Mouse (Mus musculus) olfactory bulb, adult 2 months (tissue): ENCODE data around the gene Mpped1. TPM values are rescaled to one million over a fixed set of nuclear protein-coding genes. Genes with fewer than 3 reads are reported as not detected.

Experiments used
- H3K27ac ChIP-seq: fragments of 200-500 bp; 2 replicates; pipeline ENCODE4 v1.5.1; 2012; ENCODE audit warnings: low read depth, low read length; ENCODE audit not compliant: insufficient read depth
- H3K4me1 ChIP-seq: fragments of 200-500 bp; 2 replicates; pipeline ENCODE4 v1.6.1; 2012; ENCODE audit warnings: low read length; ENCODE audit not compliant: control insufficient read depth, insufficient read depth
- H3K4me3 ChIP-seq: fragments of 200-500 bp; 2 replicates; pipeline ENCODE4 v1.5.1; 2012; ENCODE audit warnings: mild to moderate bottlenecking, low read depth, low read length, moderate library complexity; ENCODE audit not compliant: insufficient read depth
- CTCF ChIP-seq: fragments of 200-500 bp; IDR thresholded peaks from 2 replicates; pipeline ENCODE4 v1.5.1; 2012; ENCODE audit warnings: low read depth, mild to moderate bottlenecking, low read length, moderate library complexity; ENCODE audit not compliant: insufficient read depth
- POLR2A ChIP-seq: fragments of 200-500 bp; IDR thresholded peaks from 2 replicates; pipeline ENCODE4 v1.6.1; 2012; ENCODE audit warnings: mild to moderate bottlenecking, low read depth, low read length, moderate library complexity; ENCODE audit not compliant: insufficient read depth
- WGBS: fragments of 180-500 bp; shearing (Covaris S2); methylation state at CpG from one replicate; pipeline ENCODE4 v1.1.7; 2018; 5-methylcytosine and 5-hydroxymethylcytosine counted together
- polyA plus RNA-seq: library from polyadenylated mRNA; stranded (reverse); fragments of >200 nt; gene quantifications from 2 replicates; pipeline ENCODE4 v1.2.4, GENCODE M21; 2012; ENCODE audit warnings: low replicate concordance; ENCODE audit not compliant: missing spikeins, insufficient read depth, insufficient read length

Gene Mpped1
- polyA plus RNA-seq, 1 experiment = not detected

DNA sequence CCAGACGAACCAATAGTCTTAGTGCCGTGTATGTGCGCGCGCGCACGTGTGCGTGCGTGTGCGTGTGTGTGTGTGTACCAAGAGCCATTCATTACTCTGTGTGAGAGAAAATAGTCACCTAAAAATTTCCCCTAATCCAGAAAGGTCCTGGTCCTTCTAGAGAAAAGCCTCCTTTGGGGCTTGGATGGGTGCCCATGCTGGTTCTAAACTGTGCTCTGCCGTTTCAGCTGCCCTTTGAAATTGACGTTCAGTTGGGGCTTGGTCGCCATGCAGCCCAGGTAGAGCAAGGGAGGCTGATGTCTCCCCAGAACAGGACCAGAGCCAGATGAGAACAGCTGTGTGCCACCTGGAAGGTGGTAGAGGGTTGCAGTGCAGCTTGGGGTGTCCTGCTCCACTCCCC is 17.8 kb upstream of the Mpped1 start:
- 87% methylated on average over 13 of the region's 13 CpGs for WGBS
- Histone ChIP-seq H3K4me3 (no peak overlapping the region), H3K4me1 (no peaks in the 10 kb centered on the region; the same call in 1 of the 2 replicates), H3K27ac (no peak overlapping the region)
- TF ChIP-seq CTCF = no peak
- no peak for TF ChIP-seq POLR2A

DNA sequence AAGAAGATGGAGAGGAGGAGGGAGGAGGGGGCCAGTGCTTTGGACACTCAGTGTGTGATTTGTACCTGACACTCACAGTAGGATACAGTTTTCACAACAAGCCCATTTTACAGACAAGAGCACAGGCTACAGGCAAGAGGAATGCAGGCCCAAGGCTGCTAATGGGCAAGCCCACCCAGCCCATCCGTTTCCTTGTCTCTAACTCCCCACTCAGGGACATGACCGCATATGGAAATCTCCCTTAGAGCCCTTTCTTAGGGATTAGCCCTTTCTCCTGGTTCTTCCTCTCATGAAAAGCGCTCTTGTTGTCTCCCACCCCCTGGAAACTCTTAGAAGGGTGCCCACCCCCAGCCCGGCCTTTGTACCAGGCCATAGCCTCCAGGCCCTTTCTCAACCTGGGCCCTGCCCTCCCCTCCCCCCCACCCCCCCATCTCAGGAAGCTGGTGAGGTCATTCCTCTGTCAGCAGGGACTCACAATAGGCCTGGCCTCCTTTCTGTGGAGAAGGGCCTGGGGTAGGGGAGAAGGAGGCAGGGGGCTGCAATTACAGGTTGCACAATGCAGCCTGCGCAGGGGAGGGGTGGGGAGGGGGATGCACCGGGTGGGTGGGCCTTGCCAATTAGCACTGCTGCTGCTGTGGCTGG is 13.8 kb upstream of the Mpped1 start:
- Histone ChIP-seq H3K4me1 (no peaks in the 10 kb centered on the region; the same call in 1 of the 2 replicates), H3K4me3 (no peak overlapping the region), H3K27ac (no peak overlapping the region)
- WGBS = 57% methylated on average over 6 of the region's 6 CpGs
- TF ChIP-seq POLR2A = no peak
- TF ChIP-seq CTCF = no peak

DNA sequence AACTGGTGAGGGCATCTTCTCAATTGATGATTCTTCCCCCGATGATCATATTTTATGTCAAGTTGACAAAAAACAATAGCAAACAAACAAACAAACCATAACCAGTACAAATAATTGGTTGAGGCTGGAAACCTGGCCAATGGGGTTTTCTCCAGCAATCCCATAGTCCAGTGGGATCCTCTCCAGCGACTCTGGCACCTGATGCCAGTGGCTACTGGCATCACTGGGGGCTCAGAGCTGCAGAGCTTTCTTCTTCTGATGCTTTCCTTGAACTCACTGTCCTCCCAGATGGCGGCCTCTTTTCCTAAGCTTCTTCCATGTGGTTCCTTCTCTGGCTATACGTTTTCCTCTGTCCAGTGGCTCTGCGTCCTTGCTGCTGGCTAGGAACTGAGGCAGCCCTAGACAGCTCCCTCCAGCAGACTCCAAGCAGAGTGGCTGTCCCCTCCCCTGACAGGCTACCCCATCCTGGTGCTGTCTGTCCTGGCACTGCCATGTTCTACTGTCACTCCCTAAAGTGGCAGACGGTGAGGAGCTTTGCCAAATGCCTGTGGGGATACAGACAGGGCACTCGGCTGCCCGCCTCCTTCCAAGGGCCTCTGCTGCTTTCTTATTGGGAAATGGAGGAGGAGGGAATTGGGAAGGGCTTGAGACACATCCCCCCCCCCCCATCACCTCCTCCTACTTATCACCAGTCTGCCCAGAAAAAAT is 7.8 kb upstream of the Mpped1 start:
- no peak overlapping the region for H3K27ac ChIP-seq
- TF ChIP-seq CTCF (no peak), POLR2A (no peak)
- H3K4me1 ChIP-seq = peaks cover 5% of the 10 kb centered on the region; the same call in 1 of the 2 replicates
- no peak overlapping the region for H3K4me3 ChIP-seq
- 88% methylated on average over 8 of the region's 8 CpGs for WGBS

DNA sequence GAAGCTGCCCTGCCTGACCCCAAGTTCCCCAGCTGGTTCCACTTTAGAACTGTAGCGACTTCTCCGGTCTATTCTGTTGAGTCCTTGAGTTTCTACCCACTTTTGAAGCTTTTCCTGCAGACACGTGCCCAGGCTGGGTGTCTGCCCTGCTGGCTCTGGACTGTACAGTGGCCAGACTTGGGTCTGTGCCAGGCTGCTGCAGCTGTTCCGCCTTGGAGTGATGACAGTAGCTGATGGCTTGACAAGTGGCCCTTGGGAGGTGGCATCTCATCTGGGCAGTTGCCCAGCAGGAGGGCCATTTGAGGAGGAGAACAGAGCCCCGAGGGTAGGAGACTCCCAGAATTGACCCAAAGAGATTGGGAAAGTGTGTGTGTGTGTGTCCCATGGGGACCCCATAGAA is 6.8 kb upstream of the Mpped1 start:
- WGBS = 53% methylated on average over 5 of the region's 5 CpGs
- no peak for TF ChIP-seq POLR2A
- no peak for TF ChIP-seq CTCF
- H3K4me3 ChIP-seq = no peak overlapping the region
- no peak overlapping the region for H3K27ac ChIP-seq
- H3K4me1 ChIP-seq = peaks cover 5% of the 10 kb centered on the region; the same call in 1 of the 2 replicates

DNA sequence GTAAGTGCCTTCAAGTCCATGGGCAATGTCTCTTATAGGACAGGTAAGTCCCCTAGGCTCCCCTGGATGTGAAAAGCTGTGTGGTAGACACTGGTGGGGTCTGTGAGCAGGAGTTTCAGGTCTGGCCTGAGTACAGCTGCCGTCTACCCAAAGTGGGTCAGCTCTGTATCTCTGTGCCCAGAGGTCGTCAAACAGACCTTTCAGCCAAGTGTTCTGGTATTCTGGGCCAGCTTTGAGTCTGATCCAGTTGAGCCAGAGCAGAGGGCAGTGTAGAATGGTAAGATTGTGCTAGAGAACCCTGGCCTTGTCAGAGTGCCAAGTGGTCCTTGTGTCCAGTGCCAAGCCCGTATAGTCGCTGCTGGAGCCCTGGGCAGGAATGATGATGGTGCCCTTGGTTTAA is 6.3 kb upstream of the Mpped1 start:
- TF ChIP-seq CTCF (no peak), POLR2A (no peak)
- Histone ChIP-seq H3K4me1 (peaks cover 5% of the 10 kb centered on the region; the same call in 1 of the 2 replicates), H3K27ac (no peak overlapping the region), H3K4me3 (no peak overlapping the region)
- 60% methylated on average over 4 of the region's 4 CpGs for WGBS

DNA sequence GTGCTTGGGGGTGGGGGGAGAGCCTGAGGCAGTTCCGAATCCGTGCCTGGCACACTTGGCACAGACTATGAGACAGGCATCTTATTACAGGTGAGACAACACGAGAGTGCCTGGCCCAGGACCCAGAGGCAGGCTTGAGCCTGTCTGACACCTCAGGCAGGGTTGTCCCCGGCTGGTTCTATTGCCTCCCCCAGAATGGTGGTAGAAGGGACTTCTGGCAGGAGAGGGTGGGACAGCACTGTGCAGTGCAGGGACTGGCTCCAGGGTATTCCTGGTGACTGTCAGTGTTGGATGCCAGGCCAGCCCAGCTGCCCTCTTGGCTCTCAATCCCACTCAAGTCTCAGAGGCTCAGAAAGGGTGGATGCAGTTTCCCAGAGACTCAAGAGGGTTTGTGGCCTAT is 4.3 kb upstream of the Mpped1 start:
- Histone ChIP-seq H3K4me3 (no peak overlapping the region), H3K4me1 (peaks cover 9% of the 10 kb centered on the region; the same call in 1 of the 2 replicates), H3K27ac (no peak overlapping the region)
- WGBS = 77% methylated on average over 4 of the region's 4 CpGs
- TF ChIP-seq POLR2A (no peak), CTCF (no peak)

DNA sequence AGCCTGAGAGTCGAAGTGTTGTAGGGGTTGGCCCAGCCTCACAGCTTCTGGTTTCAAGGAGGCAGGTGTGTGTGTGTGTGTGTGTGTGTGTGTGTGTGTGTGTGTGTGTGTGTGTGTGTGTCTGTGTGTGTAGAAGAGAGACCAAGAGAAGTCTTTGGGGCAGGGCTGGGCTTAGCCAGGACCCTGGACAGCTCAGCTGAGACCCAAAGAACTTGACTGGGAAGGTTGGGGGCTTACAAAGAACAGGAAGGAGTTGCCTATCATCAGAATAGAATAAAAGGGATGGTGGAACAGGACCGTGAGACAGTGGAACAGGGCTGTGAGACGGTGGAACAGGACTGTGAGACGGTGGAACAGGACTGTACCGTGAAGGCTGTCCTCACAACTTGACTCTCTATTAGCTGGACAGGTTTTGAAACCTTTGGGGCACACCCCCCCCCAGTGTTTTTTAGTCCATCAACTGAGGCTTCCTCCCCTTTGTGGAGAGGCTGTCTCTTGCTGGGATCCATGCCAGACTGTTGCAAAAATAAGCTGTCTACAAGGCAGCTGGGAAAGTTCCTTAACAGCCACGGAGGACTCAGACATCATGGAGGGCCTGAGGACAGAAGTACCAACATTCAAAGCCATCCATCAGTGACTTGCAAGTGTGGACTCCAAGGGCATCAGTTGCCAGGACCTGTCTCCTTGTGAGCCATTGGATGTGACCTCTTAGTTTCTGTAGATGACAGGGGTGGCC is 2.8 kb upstream of the Mpped1 start:
- Histone ChIP-seq H3K4me3 (no peak overlapping the region), H3K27ac (no peak overlapping the region), H3K4me1 (peaks cover 14% of the 10 kb centered on the region; the same call in 1 of the 2 replicates)
- WGBS = 76% methylated on average over 6 of the region's 6 CpGs
- TF ChIP-seq CTCF = no peak
- TF ChIP-seq POLR2A = no peak

DNA sequence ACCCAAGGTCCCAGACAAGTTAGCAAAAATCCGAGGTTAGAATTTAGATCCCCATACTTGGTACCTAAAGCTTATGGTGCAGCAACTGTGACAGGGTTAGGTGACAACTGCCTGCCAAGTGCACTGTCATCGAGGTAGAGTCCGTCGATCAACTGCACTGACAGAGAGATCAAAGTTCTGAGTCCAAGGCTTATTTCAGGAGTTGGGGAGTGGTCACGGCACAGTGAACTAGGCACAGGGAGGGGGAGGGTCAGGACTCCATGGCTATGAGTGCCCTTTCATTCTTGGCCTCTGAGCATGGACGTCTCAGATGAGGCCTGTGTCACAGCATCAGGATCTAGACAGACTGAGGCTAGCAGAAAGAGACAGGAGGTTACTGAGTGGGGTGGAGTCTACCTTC is 1.8 kb upstream of the Mpped1 start:
- Histone ChIP-seq H3K4me1 (peaks cover 11% of the 10 kb centered on the region; the same call in 1 of the 2 replicates), H3K4me3 (no peak overlapping the region), H3K27ac (no peak overlapping the region)
- WGBS = 95% methylated on average over 6 of the region's 6 CpGs
- TF ChIP-seq POLR2A (no peak), CTCF (no peak)
